Mouse (Mus musculus): ENCODE measurements at regions not wholly inside any gene's neighbourhood (a gene's known extent, or its start where the extent isn't known, plus 50 kb on each side); places are given as distances from the start of the nearest gene placed in this dataset.

GRCm38 (mm10) chr14:98454461-98454860 lies 284.9 kb upstream of the Dach1 start:
- no peak for TF ChIP-seq CTCF (conservative IDR thresholded peaks at IDR 0.05; ENCODE audit: low read length)
- no peak for TF ChIP-seq NANOG (IDR thresholded peaks at IDR 0.05; ENCODE audit: borderline replicate concordance, low read length)
- TF ChIP-seq POU5F1 (IDR thresholded peaks at IDR 0.05; ENCODE audit: borderline replicate concordance, low read length): no peak
